Mouse (Mus musculus): ENCODE data around the gene Rln1. TPM values are rescaled to one million over a fixed set of nuclear protein-coding genes. Genes with fewer than 3 reads are reported as not detected.

Rln1 gene
- total and polyA plus RNA-seq, 2 experiments from 2014 or later = 7.1 to 7.2 TPM

GRCm38 (mm10) chr19:29323416-29324049 is 10.9 kb downstream of the Rln1 start:
- H3K4me1 ChIP-seq (ENCODE audit: insufficient read depth) = no peaks in the 10 kb centered on the region

DNA sequence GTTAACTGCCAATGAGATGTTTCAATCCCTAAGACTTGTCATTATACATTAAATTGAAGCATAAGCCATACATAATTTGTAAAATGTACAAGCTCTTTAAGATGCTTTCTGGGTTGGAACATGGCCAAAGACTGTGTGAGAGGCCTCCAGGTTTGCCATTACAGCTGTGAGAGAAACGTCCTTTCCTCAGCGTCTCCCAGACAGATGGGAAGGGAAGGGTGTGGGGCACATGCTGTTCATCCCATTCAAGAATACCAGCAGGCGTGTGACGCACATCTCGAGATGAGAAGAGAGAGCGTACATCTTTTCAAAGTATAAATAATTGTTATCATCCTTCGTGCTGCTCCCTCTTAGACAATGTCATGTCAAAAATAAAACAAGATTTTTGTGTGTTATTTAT is 21.8 kb downstream of the Rln1 start:
- Histone ChIP-seq H3K4me3 (ENCODE audit: low read depth, low read length) (no peak overlapping the region), H3K27ac (ENCODE audit: low read depth, low read length) (no peak overlapping the region), H3K4me2 (ENCODE audit: low read depth) (no peak overlapping the region), H3K27me3 (ENCODE audit: insufficient read depth, low read length) (no peaks in the 10 kb centered on the region), H3K9ac (no peak overlapping the region), H3K4me1 (ENCODE audit: insufficient read depth) (no peaks in the 10 kb centered on the region), H3K36me3 (ENCODE audit: insufficient read depth) (peaks cover 34% of the 10 kb centered on the region), H3K9me3 (ENCODE audit: low read length) (0 out of 2 replicates have a peak, but pooled peaks cover 10% of the 10 kb centered on the region)
- DNase-seq (no peak), ATAC-seq (no peak)
- WGBS = 47% methylated on average over 7 of the region's 7 CpGs
- no peak for TF ChIP-seq CTCF (IDR thresholded peaks at IDR 0.05; ENCODE audit: low read depth)

More at GRCm38 (mm10) chr19:29323416-29324049, 10.9 kb downstream of the Rln1 start:
- H3K4me3 ChIP-seq (ENCODE audit: low read depth, low read length) = no peak overlapping the region
- WGBS = 80% methylated on average over 8 of the region's 8 CpGs
- H3K9ac ChIP-seq = no peak overlapping the region
- no peak overlapping the region for H3K4me2 ChIP-seq (ENCODE audit: low read depth)
- no peaks in the 10 kb centered on the region for H3K27me3 ChIP-seq (ENCODE audit: insufficient read depth, low read length)
- TF ChIP-seq CTCF (IDR thresholded peaks at IDR 0.05; ENCODE audit: low read depth) = no peak
- H3K27ac ChIP-seq (ENCODE audit: low read depth, low read length) = no peak overlapping the region
- H3K36me3 ChIP-seq (ENCODE audit: insufficient read depth) = no peaks in the 10 kb centered on the region
- ATAC-seq = no peak
- H3K9me3 ChIP-seq (ENCODE audit: low read length) = no peaks in the 10 kb centered on the region
- no peak for DNase-seq

DNA sequence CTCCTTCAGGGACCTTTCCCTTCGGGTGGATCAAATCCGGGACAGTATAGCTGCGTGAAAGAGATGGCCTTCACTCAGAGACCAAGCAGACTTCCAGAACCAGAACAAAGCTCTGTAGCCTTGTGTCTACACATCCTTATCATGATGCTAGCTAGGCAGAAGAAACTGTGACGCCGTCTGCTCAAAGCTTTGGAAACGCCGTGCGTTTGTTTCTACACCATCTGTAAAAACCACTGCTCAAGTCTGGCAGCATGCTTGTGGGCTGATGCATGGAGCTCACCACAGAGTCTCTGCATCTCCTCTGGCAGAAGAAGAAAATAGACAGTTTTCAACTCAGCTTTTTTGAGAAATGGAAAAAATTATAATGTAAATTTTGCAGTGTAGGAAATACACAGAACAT is 22.7 kb downstream of the Rln1 start:
- no peak for TF ChIP-seq CTCF (IDR thresholded peaks at IDR 0.05; ENCODE audit: low read depth)
- H3K4me1 ChIP-seq (ENCODE audit: insufficient read depth) = no peaks in the 10 kb centered on the region
- no peak overlapping the region for H3K9ac ChIP-seq
- no peak overlapping the region for H3K27ac ChIP-seq (ENCODE audit: low read depth, low read length)
- DNase-seq (no peak), ATAC-seq (peak; percentile 23; the same call in 1 of the 2 replicates)
- 79% methylated on average over 8 of the region's 8 CpGs for WGBS
- no peaks in the 10 kb centered on the region for H3K27me3 ChIP-seq (ENCODE audit: insufficient read depth, low read length)
- peaks cover 34% of the 10 kb centered on the region for H3K36me3 ChIP-seq (ENCODE audit: insufficient read depth)
- H3K9me3 ChIP-seq (ENCODE audit: low read length) = 0 out of 2 replicates have a peak, but pooled peaks cover 4% of the 10 kb centered on the region
- no peak overlapping the region for H3K4me2 ChIP-seq (ENCODE audit: low read depth)
- H3K4me3 ChIP-seq (ENCODE audit: low read depth, low read length) = no peak overlapping the region

DNA sequence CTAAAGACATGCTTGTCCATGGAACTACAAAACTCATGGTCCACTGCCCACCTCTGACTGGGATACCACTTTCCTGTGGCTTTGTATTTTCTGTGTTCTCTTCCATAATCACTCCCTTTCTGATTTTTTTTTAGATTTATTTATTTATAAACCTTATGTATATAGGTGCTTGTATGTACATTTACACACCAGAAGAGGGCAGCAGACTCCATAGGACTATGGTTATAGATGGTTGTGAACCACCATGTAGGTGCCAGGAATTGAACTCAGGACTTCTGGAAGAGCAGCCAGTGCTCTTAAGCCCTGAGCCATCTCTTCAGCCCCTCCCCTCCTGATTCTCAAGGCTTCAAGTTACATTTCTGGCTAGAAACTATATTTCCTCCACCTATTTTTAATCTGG is 25.6 kb downstream of the Rln1 start:
- H3K9me3 ChIP-seq (ENCODE audit: low read length) = no peaks in the 10 kb centered on the region
- no peak overlapping the region for H3K4me3 ChIP-seq (ENCODE audit: low read depth, low read length)
- H3K27me3 ChIP-seq (ENCODE audit: insufficient read depth, low read length) = no peaks in the 10 kb centered on the region
- ATAC-seq (no peak), DNase-seq (no peak)
- H3K36me3 ChIP-seq (ENCODE audit: insufficient read depth) = peaks cover 24% of the 10 kb centered on the region
- H3K9ac ChIP-seq = no peak overlapping the region
- peak; percentile 28; the same call in 1 of the 2 replicates for TF ChIP-seq CTCF (IDR thresholded peaks at IDR 0.05; ENCODE audit: low read depth)
- peaks cover 4% of the 10 kb centered on the region; the same call in 1 of the 2 replicates for H3K4me1 ChIP-seq (ENCODE audit: insufficient read depth)
- H3K4me2 ChIP-seq (ENCODE audit: low read depth) = no peak overlapping the region
- H3K27ac ChIP-seq (ENCODE audit: low read depth, low read length) = no peak overlapping the region

GRCm38 (mm10) chr19:29302119-29302518 is 32.4 kb downstream of the Rln1 start:
- no peak for TF ChIP-seq CTCF (IDR thresholded peaks at IDR 0.05; ENCODE audit: low read depth)
- Histone ChIP-seq H3K27me3 (ENCODE audit: insufficient read depth, low read length) (no peaks in the 10 kb centered on the region), H3K9me3 (ENCODE audit: low read length) (no peaks in the 10 kb centered on the region), H3K36me3 (ENCODE audit: insufficient read depth) (peaks cover 34% of the 10 kb centered on the region), H3K9ac (no peak overlapping the region), H3K4me3 (ENCODE audit: low read depth, low read length) (no peak overlapping the region), H3K27ac (ENCODE audit: low read depth, low read length) (no peak overlapping the region), H3K4me1 (ENCODE audit: insufficient read depth) (peaks cover 4% of the 10 kb centered on the region; the same call in 1 of the 2 replicates), H3K4me2 (ENCODE audit: low read depth) (no peak overlapping the region)
- ATAC-seq (no peak), DNase-seq (no peak)
- WGBS = 83% methylated on average over 2 of the region's 2 CpGs

DNA sequence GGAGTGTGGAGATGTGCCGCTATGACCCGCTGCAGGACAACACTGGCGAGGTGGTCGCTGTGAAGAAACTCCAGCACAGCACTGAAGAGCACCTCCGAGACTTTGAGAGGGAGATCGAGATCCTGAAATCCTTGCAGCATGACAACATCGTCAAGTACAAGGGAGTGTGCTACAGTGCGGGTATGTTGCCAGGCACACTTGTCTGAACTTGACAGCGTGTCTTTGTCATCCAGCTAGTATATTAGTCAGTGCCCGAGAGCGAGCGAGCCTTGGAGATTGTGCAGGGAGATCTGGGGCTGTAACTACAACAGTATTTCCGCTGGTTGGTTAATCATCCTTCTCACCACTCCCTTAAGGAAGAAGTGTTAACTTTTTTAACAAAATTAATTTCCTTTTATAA is 33.6 kb downstream of the Rln1 start:
- no peak for TF ChIP-seq CTCF (IDR thresholded peaks at IDR 0.05; ENCODE audit: low read depth)
- no peak overlapping the region for H3K4me2 ChIP-seq (ENCODE audit: low read depth)
- no peaks in the 10 kb centered on the region for H3K9me3 ChIP-seq (ENCODE audit: low read length)
- no peak overlapping the region for H3K4me3 ChIP-seq (ENCODE audit: low read depth, low read length)
- H3K27me3 ChIP-seq (ENCODE audit: insufficient read depth, low read length) = no peaks in the 10 kb centered on the region
- H3K9ac ChIP-seq = no peak overlapping the region
- no peak overlapping the region for H3K27ac ChIP-seq (ENCODE audit: low read depth, low read length)
- peaks cover 4% of the 10 kb centered on the region; the same call in 1 of the 2 replicates for H3K4me1 ChIP-seq (ENCODE audit: insufficient read depth)
- no peak for ATAC-seq
- H3K36me3 ChIP-seq (ENCODE audit: insufficient read depth) = peaks cover 39% of the 10 kb centered on the region
- WGBS = 85% methylated on average over 13 of the region's 13 CpGs
- no peak for DNase-seq

DNA sequence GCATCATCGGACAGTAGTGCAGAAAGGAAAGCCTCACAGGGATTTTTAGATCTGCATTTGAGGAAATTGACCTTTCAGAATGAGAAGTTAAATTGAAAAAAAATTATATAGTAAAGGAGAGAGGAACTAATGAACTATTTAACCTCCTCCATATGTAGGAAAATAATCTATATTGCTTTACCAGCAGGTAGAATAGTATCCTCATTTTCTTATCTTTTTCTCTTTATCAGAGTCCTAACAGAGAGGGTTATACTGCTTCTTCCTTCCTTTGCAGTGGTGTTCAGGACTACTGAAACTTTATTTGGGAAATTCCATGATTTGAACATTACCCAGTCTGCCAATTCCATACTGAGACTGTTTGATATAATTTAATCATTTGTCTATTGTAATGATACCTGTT is 37.1 kb downstream of the Rln1 start:
- Histone ChIP-seq H3K4me3 (ENCODE audit: low read depth, low read length) (no peak overlapping the region), H3K4me2 (ENCODE audit: low read depth) (no peak overlapping the region), H3K27me3 (ENCODE audit: insufficient read depth, low read length) (no peaks in the 10 kb centered on the region), H3K27ac (ENCODE audit: low read depth, low read length) (no peak overlapping the region), H3K9ac (no peak overlapping the region), H3K9me3 (ENCODE audit: low read length) (no peaks in the 10 kb centered on the region), H3K4me1 (ENCODE audit: insufficient read depth) (no peaks in the 10 kb centered on the region), H3K36me3 (ENCODE audit: insufficient read depth) (peaks cover 53% of the 10 kb centered on the region)
- WGBS = 94% methylated on average over 1 of the region's 1 CpGs
- no peak for TF ChIP-seq CTCF (IDR thresholded peaks at IDR 0.05; ENCODE audit: low read depth)
- no peak for ATAC-seq
- no peak for DNase-seq

All from forebrain, postnatal 0 days (tissue).